Mouse (Mus musculus): ENCODE measurements around the gene Susd1.

Susd1 gene

GRCm38 (mm10) chr4:59429128-59429527 is 9.3 kb downstream of the Susd1 start:
- DNase-seq = no peak

GRCm38 (mm10) chr4:59426429-59426828 is 12.0 kb downstream of the Susd1 start:
- DNase-seq = no peak

GRCm38 (mm10) chr4:59422808-59423207 is 15.6 kb downstream of the Susd1 start:
- DNase-seq = no peak

- no peak for DNase-seq
Observed at GRCm38 (mm10) chr4:59422025-59422783, 16.2 kb downstream of the Susd1 start.

- DNase-seq = no peak
Observed at GRCm38 (mm10) chr4:59421369-59421746, 17.1 kb downstream of the Susd1 start.

- no peak for DNase-seq
Observed at GRCm38 (mm10) chr4:59420695-59421368, 17.6 kb downstream of the Susd1 start.

- DNase-seq = no peak
Observed at GRCm38 (mm10) chr4:59419211-59419610, 19.2 kb downstream of the Susd1 start.

- no peak for DNase-seq
Observed at GRCm38 (mm10) chr4:59413428-59413827, 25.0 kb downstream of the Susd1 start.

GRCm38 (mm10) chr4:59411153-59411552 is 27.3 kb downstream of the Susd1 start:
- DNase-seq = no peak

- DNase-seq = no peak
Observed at GRCm38 (mm10) chr4:59407766-59408165, 30.7 kb downstream of the Susd1 start.

GRCm38 (mm10) chr4:59404375-59404774 is 34.1 kb downstream of the Susd1 start:
- no peak for DNase-seq

GRCm38 (mm10) chr4:59400931-59401330 is 37.5 kb downstream of the Susd1 start:
- no peak for DNase-seq

- no peak for DNase-seq
Observed at GRCm38 (mm10) chr4:59399343-59399742, 39.1 kb downstream of the Susd1 start.

GRCm38 (mm10) chr4:59395528-59395927 is 42.9 kb downstream of the Susd1 start:
- no peak for DNase-seq

GRCm38 (mm10) chr4:59394155-59394554 is 44.3 kb downstream of the Susd1 start:
- no peak for DNase-seq

GRCm38 (mm10) chr4:59388447-59389030 is 49.9 kb downstream of the Susd1 start:
- no peak for DNase-seq

- no peak for DNase-seq
Observed at GRCm38 (mm10) chr4:59387387-59388210, 50.8 kb downstream of the Susd1 start.

GRCm38 (mm10) chr4:59385254-59385895 is 53.1 kb downstream of the Susd1 start:
- DNase-seq = no peak

- no peak for DNase-seq
Observed at GRCm38 (mm10) chr4:59383791-59384190, 54.6 kb downstream of the Susd1 start.

- no peak for DNase-seq
Observed at GRCm38 (mm10) chr4:59382131-59382530, 56.3 kb downstream of the Susd1 start.

GRCm38 (mm10) chr4:59381007-59381743 is 57.3 kb downstream of the Susd1 start:
- peak in 1 of 2 experiments; percentile 4 for DNase-seq

GRCm38 (mm10) chr4:59380478-59380877 is 58.0 kb downstream of the Susd1 start:
- DNase-seq = no peak
